Mouse (Mus musculus): ENCODE data around the gene Mtch1. TPM values are rescaled to one million over a fixed set of nuclear protein-coding genes. Genes with fewer than 3 reads are reported as not detected.
A peak's percentile ranks its signal among the peaks of the same experiment; 100 is the strongest.

Gene Mtch1
- total and polyA plus RNA-seq, 3 experiments = 66.1 to 143 (median 110) TPM

DNA sequence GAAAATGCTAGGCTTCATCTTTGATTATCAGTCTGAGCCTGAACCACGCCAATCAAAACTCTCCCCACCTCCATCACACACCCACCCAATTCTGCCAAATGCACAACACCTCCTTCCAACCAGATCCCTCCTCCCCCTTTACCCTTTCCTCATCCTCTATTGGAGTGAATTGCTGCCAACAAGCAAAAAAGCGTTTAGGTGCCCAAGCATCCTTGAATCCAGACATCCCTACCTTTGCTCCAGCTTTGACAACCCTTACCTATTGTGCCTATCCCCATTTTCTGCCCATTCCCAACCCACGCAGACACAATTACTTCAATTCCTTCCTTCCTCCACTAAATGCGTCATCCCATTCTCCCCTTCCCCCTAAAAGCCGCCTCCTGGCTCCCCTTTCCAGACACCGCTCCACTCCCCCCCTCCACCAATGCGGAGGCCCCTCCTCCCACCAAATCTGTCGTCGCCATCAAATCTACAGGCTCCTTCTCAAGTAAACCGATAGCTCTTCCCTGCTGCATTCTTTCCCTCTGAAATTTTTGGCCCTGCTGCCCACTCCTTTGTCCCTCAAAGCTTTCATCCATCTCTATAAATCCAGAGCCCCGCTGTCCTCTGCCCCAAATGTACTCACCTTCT, 1.1 kb downstream of the Mtch1 start:
- Histone ChIP-seq H3K27ac (ENCODE audit: insufficient read depth, low read depth) (no peak overlapping the region), H3K79me2 (replicated peaks; ENCODE audit: control insufficient read depth, extremely low read depth, insufficient read depth, poor library complexity, severe bottlenecking) (peaks cover 19% of the 10 kb centered on the region), H3K4me2 (ENCODE audit: insufficient read depth, low read depth, poor library complexity, severe bottlenecking) (peak overlapping the region; percentile 83), H3K4me1 (ENCODE audit: control insufficient read depth in 1 of 2, insufficient read depth in 2 of 2) (peaks cover 14 to 40% of the 10 kb centered on the region in 2 experiments), H3K9me3 (replicated peaks; ENCODE audit: low read length) (no peaks in the 10 kb centered on the region), H3K9ac (ENCODE audit: insufficient read depth, low read depth) (peak overlapping the region; percentile 88), H3K27me3 (replicated peaks) (no peaks in the 10 kb centered on the region), H3K4me3 (replicated peaks in 1 of 3; ENCODE audit: low read depth in 2 of 3, low read length in 2 of 3, poor library complexity in 1 of 3) (peak overlapping the region; percentile 85 to 99 (median 96)), H3K36me3 (replicated peaks in 1 of 2; ENCODE audit: control insufficient read depth in 1 of 2, insufficient read depth in 1 of 2, low read length in 1 of 2) (peaks cover 19 to 37% of the 10 kb centered on the region in 2 experiments)
- in situ Hi-C loops (cut with MboI; ENCODE audit: low pct_ligation_motif_present, low pct_unique_long_range_greater_than_20kb, low sequenced_read_pairs) (no loop called here), dilution Hi-C loops (cut with MboI; ENCODE audit: extremely low pct_ligation_motif_present, extremely low pct_unique_long_range_greater_than_20kb, low sequenced_read_pairs) (no loop called here)
- DNase-seq (ENCODE audit: extremely low read depth) = no peak
- no peak for TF ChIP-seq KAT2A (IDR thresholded peaks at IDR 0.05; ENCODE audit: insufficient replicate concordance, low read length)
- TF ChIP-seq SMC3 (IDR thresholded peaks at IDR 0.05; ENCODE audit: low read depth, low read length) = no peak
- no peak for TF ChIP-seq ZKSCAN1 (IDR thresholded peaks at IDR 0.05; ENCODE audit: borderline replicate concordance, low read depth, low read length)
- no peak for TF ChIP-seq MAZ (IDR thresholded peaks at IDR 0.05; ENCODE audit: low read depth, low read length)
- TF ChIP-seq JUN (IDR thresholded peaks at IDR 0.05; ENCODE audit: insufficient read depth, low read depth, low read length) = no peak
- TF ChIP-seq POLR2AphosphoS2 (IDR thresholded peaks at IDR 0.05; ENCODE audit: low read depth, low read length) = no peak
- TF ChIP-seq ZC3H11A (IDR thresholded peaks at IDR 0.05; ENCODE audit: low read depth, low read length) = no peak
- TF ChIP-seq MEF2A (IDR thresholded peaks at IDR 0.05; ENCODE audit: borderline replicate concordance, low read depth, low read length) = no peak
- TF ChIP-seq BHLHE40 (IDR thresholded peaks at IDR 0.05; ENCODE audit: low read depth, low read length) = no peak
- TF ChIP-seq MYC (IDR thresholded peaks at IDR 0.05; ENCODE audit: low read depth, low read length) = no peak
- TF ChIP-seq USF2 (conservative IDR thresholded peaks at IDR 0.05; ENCODE audit: low read depth, low read length) = no peak
- no peak for TF ChIP-seq NRF1 (IDR thresholded peaks at IDR 0.05; ENCODE audit: low read depth, low read length)
- no peak for TF ChIP-seq CTCF (conservative IDR thresholded peaks at IDR 0.05 in 1 of 2, IDR thresholded peaks at IDR 0.05 in 1 of 2; ENCODE audit: low read depth in 2 of 2, low read length in 2 of 2)

- H3K9ac ChIP-seq (ENCODE audit: insufficient read depth, low read depth) = no peak overlapping the region
- H3K4me1 ChIP-seq (ENCODE audit: control insufficient read depth in 1 of 2, insufficient read depth in 2 of 2) = peaks cover 18 to 46% of the 10 kb centered on the region in 2 experiments
- H3K79me2 ChIP-seq (replicated peaks; ENCODE audit: control insufficient read depth, extremely low read depth, insufficient read depth, poor library complexity, severe bottlenecking) = peaks cover 19% of the 10 kb centered on the region
- H3K36me3 ChIP-seq (replicated peaks in 1 of 2; ENCODE audit: control insufficient read depth in 1 of 2, insufficient read depth in 1 of 2, low read length in 1 of 2) = peaks cover 25 to 50% of the 10 kb centered on the region in 2 experiments
- no peaks in the 10 kb centered on the region for H3K27me3 ChIP-seq (replicated peaks)
- H3K4me2 ChIP-seq (ENCODE audit: insufficient read depth, low read depth, poor library complexity, severe bottlenecking) = no peak overlapping the region
- in situ Hi-C loops (cut with MboI; ENCODE audit: low pct_ligation_motif_present, low pct_unique_long_range_greater_than_20kb, low sequenced_read_pairs) = no loop called here
- TF ChIP-seq RCOR1 (conservative IDR thresholded peaks at IDR 0.05; ENCODE audit: low read depth, low read length) = no peak
- TF ChIP-seq GABPA (IDR thresholded peaks at IDR 0.05; ENCODE audit: insufficient replicate concordance, low read depth, low read length) = no peak
- no peak for TF ChIP-seq ZC3H11A (IDR thresholded peaks at IDR 0.05; ENCODE audit: low read depth, low read length)
- no peak for TF ChIP-seq MAX (IDR thresholded peaks at IDR 0.05; ENCODE audit: low read length)
- TF ChIP-seq SIN3A (IDR thresholded peaks at IDR 0.05; ENCODE audit: low read length) = no peak
- TF ChIP-seq IRF4 (IDR thresholded peaks at IDR 0.05; ENCODE audit: low read depth, low read length) = no peak
- no peak for TF ChIP-seq KAT2A (IDR thresholded peaks at IDR 0.05; ENCODE audit: insufficient replicate concordance, low read length)
- TF ChIP-seq POLR2AphosphoS2 (IDR thresholded peaks at IDR 0.05; ENCODE audit: low read depth, low read length) = no peak
- TF ChIP-seq NRF1 (IDR thresholded peaks at IDR 0.05; ENCODE audit: low read depth, low read length) = no peak
- TF ChIP-seq MAZ (IDR thresholded peaks at IDR 0.05; ENCODE audit: low read depth, low read length) = no peak
- TF ChIP-seq ETS1 (conservative IDR thresholded peaks at IDR 0.05; ENCODE audit: low read depth, low read length) = no peak
- TF ChIP-seq CHD1 (IDR thresholded peaks at IDR 0.05; ENCODE audit: low read depth, low read length) = no peak
- TF ChIP-seq ZNF384 (IDR thresholded peaks at IDR 0.05; ENCODE audit: low read depth, low read length) = no peak
- no peak for TF ChIP-seq JUN (IDR thresholded peaks at IDR 0.05; ENCODE audit: insufficient read depth, low read depth, low read length)
- TF ChIP-seq SMC3 (IDR thresholded peaks at IDR 0.05; ENCODE audit: low read depth, low read length) = no peak
- no peak for TF ChIP-seq MYC (IDR thresholded peaks at IDR 0.05; ENCODE audit: low read depth, low read length)
- no peak overlapping the region for H3K4me3 ChIP-seq (replicated peaks in 1 of 3; ENCODE audit: low read depth in 2 of 3, low read length in 2 of 3, poor library complexity in 1 of 3)
- dilution Hi-C loops (cut with MboI; ENCODE audit: extremely low pct_ligation_motif_present, extremely low pct_unique_long_range_greater_than_20kb, low sequenced_read_pairs) = no loop called here
- H3K27ac ChIP-seq (ENCODE audit: insufficient read depth, low read depth) = no peak overlapping the region
- no peak for DNase-seq (ENCODE audit: extremely low read depth)
- no peaks in the 10 kb centered on the region for H3K9me3 ChIP-seq (replicated peaks; ENCODE audit: low read length)
Measured at GRCm38 (mm10) chr17:29345272-29345671, 2.5 kb downstream of the Mtch1 start.

All from CH12.LX (cell line).